Mouse (Mus musculus): Measurements from ENCODE around the gene Mab21l3. TPM values are rescaled to one million over a fixed set of nuclear protein-coding genes. Genes with fewer than 3 reads are reported as not detected.

Gene Mab21l3
- polyA plus RNA-seq (2016; fragmentation: Nextera tagmentation; extraction: Ambion mirVana), result 0.67 and 0.85 TPM in 2 replicates

- Histone ChIP-seq H3K36me3 (replicated peaks) (no peaks in the 10 kb centered on the region), H3K4me3 (no peak within 1 kb of the TSS), H3K27me3 (replicated peaks; ENCODE audit: low read depth, poor library complexity, severe bottlenecking) (no peaks in the 10 kb centered on the region), H3K9me3 (no peaks in the 10 kb centered on the region), H3K27ac (replicated peaks) (no peak within 1 kb of the TSS), H3K4me1 (no peaks in the 10 kb centered on the region)
- no peak for DNase-seq (ENCODE audit: low spot score)
- 78% methylated on average over 5 of the region's 5 CpGs for WGBS
Observed at GRCm38 (mm10) chr3:101848816-101849215, at the start of gene Mab21l3. Gene Mab21l3, minus strand, starts transcription at chr3:101848959.

- no peaks in the 10 kb centered on the region for H3K9me3 ChIP-seq
- no peaks in the 10 kb centered on the region for H3K36me3 ChIP-seq (replicated peaks)
- no peak overlapping the region for H3K4me3 ChIP-seq
- no peak overlapping the region for H3K27ac ChIP-seq (replicated peaks)
- no peaks in the 10 kb centered on the region for H3K27me3 ChIP-seq (replicated peaks; ENCODE audit: low read depth, poor library complexity, severe bottlenecking)
- WGBS, result 94% methylated on average over 15 of the region's 15 CpGs
- DNase-seq (ENCODE audit: low spot score), result no peak
- peaks cover 3% of the 10 kb centered on the region for H3K4me1 ChIP-seq
Observed at GRCm38 (mm10) chr3:101897377-101897974, 48.7 kb upstream of the Mab21l3 start.

- 23% methylated on average over 9 of the region's 9 CpGs for WGBS
- Histone ChIP-seq H3K36me3 (replicated peaks) (no peaks in the 10 kb centered on the region), H3K4me1 (no peaks in the 10 kb centered on the region), H3K27ac (replicated peaks) (no peak overlapping the region), H3K27me3 (replicated peaks; ENCODE audit: low read depth, poor library complexity, severe bottlenecking) (no peaks in the 10 kb centered on the region), H3K9me3 (no peaks in the 10 kb centered on the region), H3K4me3 (no peak overlapping the region)
- peak; percentile 80 for DNase-seq (ENCODE audit: low spot score)
Observed at GRCm38 (mm10) chr3:101896893-101897292, 48.1 kb upstream of the Mab21l3 start.

- no peak for DNase-seq (ENCODE audit: low spot score)
- no peaks in the 10 kb centered on the region for H3K9me3 ChIP-seq
- 88% methylated on average over 7 of the region's 7 CpGs for WGBS
- H3K4me3 ChIP-seq, result no peak overlapping the region
- H3K27ac ChIP-seq (replicated peaks), result no peak overlapping the region
- no peaks in the 10 kb centered on the region for H3K27me3 ChIP-seq (replicated peaks; ENCODE audit: low read depth, poor library complexity, severe bottlenecking)
- no peaks in the 10 kb centered on the region for H3K4me1 ChIP-seq
- H3K36me3 ChIP-seq (replicated peaks), result no peaks in the 10 kb centered on the region
Observed at GRCm38 (mm10) chr3:101895376-101895910, 46.7 kb upstream of the Mab21l3 start.

DNA sequence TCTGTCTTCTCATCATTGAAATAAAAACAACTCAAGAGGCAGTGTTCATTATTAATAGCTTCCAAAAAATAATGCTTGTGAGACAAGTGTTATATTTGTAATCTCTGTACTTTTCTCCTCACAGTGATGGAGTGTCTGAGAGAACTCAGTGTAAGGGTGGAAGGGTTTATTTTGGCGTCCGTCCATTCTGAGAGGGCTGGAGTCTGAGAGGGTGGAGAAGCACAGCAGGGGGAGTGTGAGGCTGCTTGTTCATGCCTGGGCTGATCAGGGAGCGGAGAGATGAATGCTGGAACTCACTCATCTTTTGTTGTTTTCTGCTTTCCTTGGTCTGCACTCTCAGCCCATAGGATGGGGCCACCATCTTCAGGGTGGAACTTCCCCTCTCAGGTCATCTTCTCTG is 36.8 kb upstream of the Mab21l3 start:
- no peaks in the 10 kb centered on the region for H3K36me3 ChIP-seq (replicated peaks)
- H3K27ac ChIP-seq (replicated peaks), result no peak overlapping the region
- H3K4me3 ChIP-seq, result no peak overlapping the region
- no peaks in the 10 kb centered on the region for H3K9me3 ChIP-seq
- WGBS, result 57% methylated on average over 3 of the region's 3 CpGs
- H3K4me1 ChIP-seq, result peaks cover 7% of the 10 kb centered on the region
- no peak for DNase-seq (ENCODE audit: low spot score)
- no peaks in the 10 kb centered on the region for H3K27me3 ChIP-seq (replicated peaks; ENCODE audit: low read depth, poor library complexity, severe bottlenecking)

DNA sequence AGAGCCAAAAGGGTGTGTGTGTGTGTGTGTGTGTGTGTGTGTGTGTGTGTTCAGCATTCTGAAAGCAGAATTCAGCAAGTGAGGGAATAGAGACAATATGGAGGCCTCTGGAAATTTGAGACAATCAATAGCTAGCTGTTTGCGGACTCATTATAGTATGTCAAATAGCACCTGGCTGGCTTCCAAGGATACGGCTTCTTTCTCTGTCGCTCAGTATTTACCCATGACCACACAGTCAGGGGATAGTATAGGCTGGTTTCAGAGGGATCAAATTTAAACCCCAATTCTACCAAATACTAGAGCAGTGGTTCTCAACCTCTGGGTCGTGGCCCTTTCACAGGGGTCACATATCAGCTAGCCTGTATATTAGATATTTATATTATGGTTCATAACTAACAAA is 36.3 kb upstream of the Mab21l3 start:
- peaks cover 7% of the 10 kb centered on the region for H3K4me1 ChIP-seq
- H3K4me3 ChIP-seq, result no peak overlapping the region
- WGBS, result 78% methylated on average over 4 of the region's 4 CpGs
- DNase-seq (ENCODE audit: low spot score), result no peak
- no peak overlapping the region for H3K27ac ChIP-seq (replicated peaks)
- H3K36me3 ChIP-seq (replicated peaks), result no peaks in the 10 kb centered on the region
- no peaks in the 10 kb centered on the region; the same call in 1 of the 2 replicates for H3K27me3 ChIP-seq (replicated peaks; ENCODE audit: low read depth, poor library complexity, severe bottlenecking)
- H3K9me3 ChIP-seq, result no peaks in the 10 kb centered on the region

DNA sequence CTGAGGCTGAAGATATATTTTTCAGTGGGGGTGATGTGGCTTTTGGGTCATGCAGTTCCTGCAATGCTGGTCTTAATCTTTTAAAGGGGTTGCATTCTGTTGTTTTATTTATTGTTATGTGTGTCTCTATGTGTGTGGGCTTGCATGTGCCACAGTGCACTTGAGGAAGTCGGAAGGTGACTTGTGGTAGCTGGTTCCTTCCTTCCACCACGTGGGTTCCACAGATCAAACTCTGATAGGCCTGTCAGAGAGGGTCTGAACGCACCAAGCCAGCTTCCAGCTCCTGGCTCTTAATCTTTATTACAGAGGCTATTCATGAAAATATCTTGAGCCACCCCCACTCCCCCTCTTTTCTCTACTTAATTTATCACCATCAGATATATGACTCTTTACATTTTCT is 35.1 kb upstream of the Mab21l3 start:
- Histone ChIP-seq H3K27ac (replicated peaks) (no peak overlapping the region), H3K27me3 (replicated peaks; ENCODE audit: low read depth, poor library complexity, severe bottlenecking) (no peaks in the 10 kb centered on the region; the same call in 1 of the 2 replicates), H3K4me3 (no peak overlapping the region), H3K4me1 (peaks cover 7% of the 10 kb centered on the region), H3K36me3 (replicated peaks) (no peaks in the 10 kb centered on the region; the same call in 1 of the 2 replicates), H3K9me3 (no peaks in the 10 kb centered on the region)
- no peak for DNase-seq (ENCODE audit: low spot score)
- 81% methylated on average over 3 of the region's 3 CpGs for WGBS

DNA sequence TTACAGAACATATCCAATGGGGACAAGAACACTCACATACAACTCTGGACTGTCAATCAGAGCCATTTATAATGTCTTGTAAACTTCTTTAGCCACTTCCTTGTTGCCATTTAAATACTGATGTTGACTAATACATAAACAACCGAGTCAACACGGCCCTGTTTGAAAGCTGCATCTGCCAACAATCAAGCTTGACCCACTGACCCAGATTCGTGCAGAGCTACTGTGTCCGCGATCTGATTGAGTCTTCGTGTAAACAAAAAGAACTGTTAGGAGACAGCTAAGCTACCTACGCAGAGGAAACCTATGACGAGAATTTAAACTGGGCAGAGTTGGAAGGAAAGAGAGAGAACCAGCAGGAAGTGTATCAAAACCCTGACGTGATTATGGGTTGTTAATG is 33.0 kb upstream of the Mab21l3 start:
- Histone ChIP-seq H3K36me3 (replicated peaks) (no peaks in the 10 kb centered on the region; the same call in 1 of the 2 replicates), H3K9me3 (no peaks in the 10 kb centered on the region), H3K27me3 (replicated peaks; ENCODE audit: low read depth, poor library complexity, severe bottlenecking) (no peaks in the 10 kb centered on the region; the same call in 1 of the 2 replicates), H3K27ac (replicated peaks) (no peak overlapping the region), H3K4me3 (no peak overlapping the region), H3K4me1 (peaks cover 20% of the 10 kb centered on the region)
- WGBS, result 43% methylated on average over 9 of the region's 9 CpGs
- no peak for DNase-seq (ENCODE audit: low spot score)

GRCm38 (mm10) chr3:101880818-101881217 is 32.1 kb upstream of the Mab21l3 start:
- no peaks in the 10 kb centered on the region; the same call in 1 of the 2 replicates for H3K36me3 ChIP-seq (replicated peaks)
- no peaks in the 10 kb centered on the region for H3K9me3 ChIP-seq
- no peak overlapping the region for H3K27ac ChIP-seq (replicated peaks)
- peak; percentile 17 for DNase-seq (ENCODE audit: low spot score)
- H3K4me3 ChIP-seq, result no peak overlapping the region
- H3K27me3 ChIP-seq (replicated peaks; ENCODE audit: low read depth, poor library complexity, severe bottlenecking), result no peaks in the 10 kb centered on the region; the same call in 1 of the 2 replicates
- peaks cover 27% of the 10 kb centered on the region for H3K4me1 ChIP-seq
- 80% methylated on average over 6 of the region's 6 CpGs for WGBS

DNA sequence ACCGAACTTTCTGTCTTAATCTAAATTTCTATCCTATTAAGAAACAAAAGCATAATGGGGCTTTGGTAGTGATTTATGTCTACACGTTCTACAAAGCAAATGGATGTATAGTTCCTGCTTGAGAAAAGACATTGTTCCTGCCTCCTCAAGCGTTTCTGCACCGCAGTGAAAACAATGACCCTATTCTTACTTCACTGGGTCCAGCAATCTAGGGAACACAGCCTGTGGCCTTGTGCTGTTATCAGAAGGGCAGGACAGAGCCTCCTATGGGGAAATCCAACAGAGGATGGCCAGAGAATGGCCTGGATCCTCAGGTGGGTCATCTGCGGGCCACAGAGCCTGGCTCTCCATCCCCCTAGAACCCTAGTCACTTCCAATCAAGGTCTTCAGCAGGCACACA is 29.4 kb upstream of the Mab21l3 start:
- Histone ChIP-seq H3K9me3 (no peaks in the 10 kb centered on the region), H3K36me3 (replicated peaks) (no peaks in the 10 kb centered on the region; the same call in 1 of the 2 replicates), H3K27me3 (replicated peaks; ENCODE audit: low read depth, poor library complexity, severe bottlenecking) (no peaks in the 10 kb centered on the region; the same call in 1 of the 2 replicates), H3K4me3 (no peak overlapping the region), H3K4me1 (peaks cover 27% of the 10 kb centered on the region), H3K27ac (replicated peaks) (peak overlapping the region; percentile 40; the same call in 1 of the 2 replicates)
- WGBS, result 27% methylated on average over 5 of the region's 5 CpGs
- DNase-seq (ENCODE audit: low spot score), result no peak

GRCm38 (mm10) chr3:101876459-101877285 is 27.9 kb upstream of the Mab21l3 start:
- no peaks in the 10 kb centered on the region; the same call in 1 of the 2 replicates for H3K27me3 ChIP-seq (replicated peaks; ENCODE audit: low read depth, poor library complexity, severe bottlenecking)
- no peaks in the 10 kb centered on the region for H3K9me3 ChIP-seq
- no peak overlapping the region for H3K4me3 ChIP-seq
- H3K27ac ChIP-seq (replicated peaks), result no peak overlapping the region; the same call in 1 of the 2 replicates
- H3K4me1 ChIP-seq, result peaks cover 21% of the 10 kb centered on the region
- no peaks in the 10 kb centered on the region; the same call in 1 of the 2 replicates for H3K36me3 ChIP-seq (replicated peaks)
- 78% methylated on average over 7 of the region's 7 CpGs for WGBS
- DNase-seq (ENCODE audit: low spot score), result no peak

- WGBS, result 80% methylated on average over 10 of the region's 10 CpGs
- no peak overlapping the region for H3K27ac ChIP-seq (replicated peaks)
- no peaks in the 10 kb centered on the region; the same call in 1 of the 2 replicates for H3K36me3 ChIP-seq (replicated peaks)
Observed at GRCm38 (mm10) chr3:101875258-101875920, 26.6 kb upstream of the Mab21l3 start.

More at GRCm38 (mm10) chr3:101875258-101875920, 26.6 kb upstream of the Mab21l3 start:
- no peak for DNase-seq (ENCODE audit: low spot score)
- no peak overlapping the region for H3K4me3 ChIP-seq
- peaks cover 19% of the 10 kb centered on the region for H3K4me1 ChIP-seq
- no peaks in the 10 kb centered on the region for H3K9me3 ChIP-seq
- no peaks in the 10 kb centered on the region; the same call in 1 of the 2 replicates for H3K27me3 ChIP-seq (replicated peaks; ENCODE audit: low read depth, poor library complexity, severe bottlenecking)

Data from embryonic facial prominence, embryonic 10.5 days (tissue).